Mouse (Mus musculus) sigmoid colon, adult 10 weeks (tissue): ENCODE measurements around the gene Icam5. TPM values are rescaled to one million over a fixed set of nuclear protein-coding genes. Genes with fewer than 3 reads are reported as not detected.

Experiments used
- polyA plus RNA-seq: library from polyadenylated mRNA; stranded (reverse); fragments of 350-450 nt; fragmentation: Illumina TruSeq; extraction: RNeasy Lipid Tissue Mini Kit (QIAGEN cat#74804); gene quantifications from one replicate; pipeline ENCODE4 v1.2.3, GENCODE M21; 2014; ENCODE audit warnings: low read depth, low replicate concordance

Icam5 gene
- not detected for polyA plus RNA-seq

GRCm38 (mm10) chr9:21031896-21032351 is at the start of gene Icam5:
Gene Icam5 (plus strand): TSS chr9:21032073.

GRCm38 (mm10) chr9:21002627-21003551 is 29.0 kb upstream of the Icam5 start, which contains the start of gene Mrpl4:
Gene Mrpl4 (plus strand): TSS chr9:21002738.

GRCm38 (mm10) chr9:21015571-21016130 is 16.2 kb upstream of the Icam5 start, which contains the start of gene Icam1:
Gene Icam1 (plus strand): TSS chr9:21015985.

GRCm38 (mm10) chr9:21029291-21030054 is 2.4 kb upstream of the Icam5 start, which contains the start of gene Icam4:
Gene Icam4 (plus strand): TSS chr9:21029373.

GRCm38 (mm10) chr9:21067006-21067684 is 35.3 kb downstream of the Icam5 start, which contains the start of gene Zglp1:
Gene Zglp1 (minus strand): TSS chr9:21067093.

GRCm38 (mm10) chr9:21073044-21073840 is 41.4 kb downstream of the Icam5 start, which contains the start of the genes Gm49373 and Fdx1l:
Gene Gm49373 (minus strand): TSS chr9:21073096.
Gene Fdx1l (minus strand): TSS chr9:21073614.

Other genes starting within 250 kb of the Icam5 start
- 0.38 TPM for gene Col5a3, start 217.0 kb upstream of the Icam5 start, polyA plus RNA-seq
- gene Rdh8, start 213.6 kb upstream of the Icam5 start, polyA plus RNA-seq: not detected
- 6.5 TPM for gene A230050P20Rik, start 163.4 kb upstream of the Icam5 start, polyA plus RNA-seq
- gene Angptl6, start 152.3 kb upstream of the Icam5 start, polyA plus RNA-seq: not detected
- gene Ppan, start 143.9 kb upstream of the Icam5 start, polyA plus RNA-seq: 1.1 TPM
- 25.4 TPM for gene Eif3g, start 133.4 kb upstream of the Icam5 start, polyA plus RNA-seq
- gene Dnmt1, start 72.2 kb upstream of the Icam5 start, polyA plus RNA-seq: 7.5 TPM
- 0.66 TPM for gene S1pr2, start 55.3 kb upstream of the Icam5 start, polyA plus RNA-seq
- 1.6 TPM for gene Mrpl4, start 29.3 kb upstream of the Icam5 start, polyA plus RNA-seq
- 4.6 TPM for gene Icam1, start 16.1 kb upstream of the Icam5 start, polyA plus RNA-seq
- gene Icam4, start 2.7 kb upstream of the Icam5 start, polyA plus RNA-seq: not detected
- not detected for gene Zglp1, start 35.0 kb downstream of the Icam5 start, polyA plus RNA-seq
- gene Gm49373, start 41.0 kb downstream of the Icam5 start, polyA plus RNA-seq: not detected
- gene Fdx1l, start 41.5 kb downstream of the Icam5 start, polyA plus RNA-seq: 0.73 TPM
- gene Gm38431, start 59.9 kb downstream of the Icam5 start, polyA plus RNA-seq: 0.79 TPM
- 9.6 TPM for gene Raver1, start 59.9 kb downstream of the Icam5 start, polyA plus RNA-seq
- 3.4 TPM for gene Tyk2, start 99.2 kb downstream of the Icam5 start, polyA plus RNA-seq
- 6.8 TPM for gene Cdc37, start 117.9 kb downstream of the Icam5 start, polyA plus RNA-seq
- 0.85 TPM for gene Pde4a, start 133.6 kb downstream of the Icam5 start, polyA plus RNA-seq
- gene Keap1, start 207.3 kb downstream of the Icam5 start, polyA plus RNA-seq: 8.0 TPM
- gene S1pr5, start 216.4 kb downstream of the Icam5 start, polyA plus RNA-seq: 0.16 TPM
- gene Atg4d, start 233.2 kb downstream of the Icam5 start, polyA plus RNA-seq: 2.7 TPM